Mouse (Mus musculus): ENCODE results near the gene Gm7102. TPM values are rescaled to one million over a fixed set of nuclear protein-coding genes. Genes with fewer than 3 reads are reported as not detected.

Gm7102 gene
- polyA plus RNA-seq, 1 experiment from 2014 or later = not detected

DNA sequence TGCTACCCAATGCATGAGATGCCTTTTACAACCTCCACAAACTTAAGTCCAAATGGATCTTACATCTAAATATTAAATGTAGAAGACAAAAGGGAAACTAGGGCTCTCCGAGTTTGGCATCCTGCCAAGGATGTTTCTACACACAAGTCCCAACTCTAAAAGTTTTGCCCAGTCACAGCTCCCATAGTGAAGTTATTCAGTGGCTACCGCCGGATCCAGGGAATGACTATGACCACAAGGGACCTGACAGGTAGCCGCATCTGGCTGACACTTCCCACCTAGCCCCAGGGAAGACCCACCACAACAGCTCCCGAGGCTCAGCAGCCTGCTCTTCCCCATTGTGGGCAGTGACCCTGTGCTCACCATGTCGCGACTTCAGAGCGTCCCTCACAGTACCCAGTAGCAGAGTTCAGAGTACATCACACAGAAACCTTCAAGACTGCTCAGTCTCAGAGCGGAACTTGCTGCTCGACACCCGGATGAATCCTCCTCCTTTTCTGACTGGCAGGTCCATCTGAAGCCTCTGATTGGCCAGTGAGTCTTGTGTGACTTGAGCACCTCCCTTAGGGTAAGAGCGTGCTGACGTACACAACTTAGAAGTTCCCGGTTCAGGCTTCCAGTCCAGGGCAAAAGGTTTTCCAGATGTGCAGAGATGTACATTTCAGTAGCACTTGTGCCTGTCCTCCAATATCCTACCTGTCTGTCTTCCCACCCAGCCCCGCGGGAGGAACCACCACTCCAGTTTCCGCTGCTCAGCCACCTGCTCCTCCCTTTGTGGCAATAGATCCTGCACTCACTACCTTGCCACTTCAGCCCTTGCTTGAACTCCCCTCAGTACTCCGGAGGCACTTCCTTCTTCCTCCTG, 35.5 kb downstream of the Gm7102 start, which contains the start of gene Zfp950:
Gene Zfp950 (minus strand): TSS at position 499 of the 865 bp plus-strand sequence.
- peak; percentile 100 for ATAC-seq (ENCODE audit: insufficient read depth)
- Histone ChIP-seq H3K27me3 (no peaks in the 10 kb centered on the region), H3K9me3 (replicated peaks) (no peaks in the 10 kb centered on the region), H3K4me2 (peak within 1 kb of the TSS; percentile 79), H3K4me1 (replicated peaks) (peaks cover 21% of the 10 kb centered on the region), H3K4me3 (replicated peaks) (peak within 1 kb of the TSS; percentile 76), H3K9ac (peak within 1 kb of the TSS; percentile 74), H3K36me3 (replicated peaks) (no peaks in the 10 kb centered on the region), H3K27ac (replicated peaks) (peak within 1 kb of the TSS; percentile 77)
- WGBS (ENCODE audit: insufficient replicate concordance) = under 1% methylated on average over 18 of the region's 18 CpGs

DNA sequence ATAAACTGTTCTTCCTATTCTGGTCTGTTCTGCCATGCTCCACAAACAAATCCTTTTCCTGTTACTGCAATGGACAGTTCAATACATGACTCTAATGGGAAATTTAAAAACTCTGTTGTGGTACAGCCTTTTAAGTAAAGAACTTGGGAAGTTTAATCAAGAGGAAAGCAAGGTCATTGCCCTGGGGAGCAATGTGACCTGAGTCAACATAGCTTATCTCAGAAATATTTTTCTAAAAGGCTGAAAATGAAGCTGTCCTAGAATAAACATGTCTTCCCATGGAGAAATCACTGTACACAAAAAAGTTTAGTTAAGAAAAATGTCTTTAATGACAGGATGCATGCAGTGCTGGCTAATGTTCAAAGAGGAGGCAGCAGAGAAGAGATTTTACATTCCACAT, 37.5 kb downstream of the Gm7102 start:
- Histone ChIP-seq H3K4me2 (no peak overlapping the region), H3K9ac (no peak overlapping the region), H3K27me3 (no peaks in the 10 kb centered on the region), H3K4me3 (replicated peaks) (no peak overlapping the region), H3K4me1 (replicated peaks) (peaks cover 21% of the 10 kb centered on the region), H3K9me3 (replicated peaks) (no peaks in the 10 kb centered on the region), H3K27ac (replicated peaks) (0 out of 2 replicates have a peak overlapping the region, but pooled peaks have one; percentile 6), H3K36me3 (replicated peaks) (no peaks in the 10 kb centered on the region)
- ATAC-seq (ENCODE audit: insufficient read depth) = no peak

DNA sequence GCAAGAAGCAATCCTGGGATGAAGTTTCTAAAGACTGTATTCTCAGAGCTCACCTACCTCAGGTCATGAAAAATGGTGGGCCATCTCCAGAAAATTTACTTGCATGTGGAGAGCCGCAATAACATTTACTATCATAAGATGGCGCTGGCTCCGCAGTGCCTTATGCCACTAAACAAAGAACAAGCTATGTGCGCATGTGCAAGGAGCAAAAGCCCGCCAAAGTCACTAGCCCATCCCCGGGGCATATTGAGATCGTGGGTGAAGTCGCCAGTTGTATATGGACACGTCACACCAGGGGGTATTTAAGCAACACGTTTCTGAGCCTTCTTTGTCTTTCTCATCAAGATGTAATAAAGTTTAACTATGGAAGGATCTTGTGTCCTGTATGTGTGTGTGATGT, 45.0 kb downstream of the Gm7102 start:
- ATAC-seq (ENCODE audit: insufficient read depth) = no peak
- 85% methylated on average over 10 of the region's 10 CpGs for WGBS (ENCODE audit: insufficient replicate concordance)
- H3K9me3 ChIP-seq (replicated peaks) = no peaks in the 10 kb centered on the region
- H3K9ac ChIP-seq = no peak overlapping the region
- no peaks in the 10 kb centered on the region for H3K4me1 ChIP-seq (replicated peaks)
- H3K27me3 ChIP-seq = no peaks in the 10 kb centered on the region
- H3K27ac ChIP-seq (replicated peaks) = no peak overlapping the region
- H3K4me2 ChIP-seq = no peak overlapping the region
- H3K4me3 ChIP-seq (replicated peaks) = no peak overlapping the region
- H3K36me3 ChIP-seq (replicated peaks) = peaks cover 4% of the 10 kb centered on the region; the same call in 1 of the 2 replicates

Other genes starting within 250 kb of the Gm7102 start
- gene Zfp950, start 35.5 kb downstream of the Gm7102 start, polyA plus RNA-seq (2015; fragmentation: Nextera tagmentation; extraction: Ambion mirVana) = 10.8 and 12.2 TPM in 2 replicates
- not detected in 2 replicates for gene Gm6020, start 7.6 kb upstream of the Gm7102 start, polyA plus RNA-seq (2015; fragmentation: Nextera tagmentation; extraction: Ambion mirVana)
- gene Csf2ra, start 52.1 kb upstream of the Gm7102 start, polyA plus RNA-seq (2015; fragmentation: Nextera tagmentation; extraction: Ambion mirVana) = 15.8 and 19.1 TPM in 2 replicates
- gene Gm21060, start 120.8 kb upstream of the Gm7102 start, polyA plus RNA-seq (2015; fragmentation: Nextera tagmentation; extraction: Ambion mirVana) = not detected in 2 replicates

Data from liver, embryonic 15.5 days (tissue).